Comparison of ENCODE assay signal across 20 mouse cellular contexts in genomic region chr1:141001821-141002220, GRCm38 (mm10).
DNase-seq lines count a peak whose midpoint lies in the region; ATAC-seq and TF ChIP-seq lines count a peak whose summit lies in the region.
"Had no signal": no experiment of that assay in that cellular context is flagged by ENCODE, and none has a peak within 500 bp of the region (broad histone marks: within the 10 kb centered on the region; RNA-seq: fewer than 3 reads in every experiment).

No protein-coding gene starts in this region.

- H3K36me3 ChIP-seq in CH12.LX (replicated peaks in 1 of 2; ENCODE audit: control insufficient read depth in 1 of 2, insufficient read depth in 1 of 2, low read length in 1 of 2) (no peaks in the 10 kb centered on the region), ES-E14 (ENCODE audit: control insufficient read depth, insufficient read depth, low read length, poor library complexity, severe bottlenecking) (no peaks in the 10 kb centered on the region)
- no peaks in the 10 kb centered on the region for H3K36me3 ChIP-seq in forebrain, embryonic 11.5 days (ENCODE audit: control insufficient read depth, insufficient read depth, low read length)
- H3K36me3 ChIP-seq: embryonic facial prominence, embryonic 10.5 days; embryonic facial prominence, embryonic 12.5 days; forebrain, embryonic 12.5 days; forebrain, embryonic 15.5 days had no signal

- TF ChIP-seq CTCF in CH12.LX (conservative IDR thresholded peaks at IDR 0.05 in 1 of 2, IDR thresholded peaks at IDR 0.05 in 1 of 2; ENCODE audit: low read depth in 2 of 2, low read length in 2 of 2), result no peak

- no peak for TF ChIP-seq POLR2A in CH12.LX (IDR thresholded peaks at IDR 0.05; ENCODE audit: low read depth, low read length)

- TF ChIP-seq RAD21 in CH12.LX (IDR thresholded peaks at IDR 0.05; ENCODE audit: low read depth, low read length), result no peak

- H3K27ac ChIP-seq in CH12.LX (ENCODE audit: insufficient read depth, low read depth) (no peak overlapping the region), ES-E14 (ENCODE audit: insufficient read depth, low read depth, low read length, poor library complexity, severe bottlenecking) (no peak overlapping the region)
- H3K27ac ChIP-seq in forebrain, embryonic 11.5 days (ENCODE audit: low read depth, low read length), result no peak overlapping the region
- H3K27ac ChIP-seq: embryonic facial prominence, embryonic 10.5 days; embryonic facial prominence, embryonic 12.5 days; forebrain, embryonic 12.5 days; forebrain, embryonic 15.5 days had no signal

- H3K4me1 ChIP-seq in CH12.LX (ENCODE audit: control insufficient read depth in 1 of 2, insufficient read depth in 2 of 2) (no peaks in the 10 kb centered on the region), ES-E14 (ENCODE audit: control insufficient read depth in 2 of 2, insufficient read depth in 2 of 2, low read length in 2 of 2, poor library complexity in 1 of 2) (no peaks in the 10 kb centered on the region)
- no peaks in the 10 kb centered on the region for H3K4me1 ChIP-seq in forebrain, embryonic 11.5 days (replicated peaks; ENCODE audit: control insufficient read depth, insufficient read depth, low read length)
- H3K4me1 ChIP-seq: embryonic facial prominence, embryonic 10.5 days; embryonic facial prominence, embryonic 12.5 days; forebrain, embryonic 12.5 days; forebrain, embryonic 15.5 days had no signal

- no peaks in the 10 kb centered on the region for H3K27me3 ChIP-seq in CH12.LX (replicated peaks)
- H3K27me3 ChIP-seq in forebrain, embryonic 11.5 days (ENCODE audit: control insufficient read depth, insufficient read depth, low read length), result no peaks in the 10 kb centered on the region
- H3K27me3 ChIP-seq: embryonic facial prominence, embryonic 12.5 days; forebrain, embryonic 12.5 days; forebrain, embryonic 15.5 days; Patski had no signal

- no peak for ATAC-seq in forebrain, embryonic 11.5 days (replicated peaks; ENCODE audit: low FRiP score)
- ATAC-seq: activated CD4-positive, CD25-positive, alpha-beta regulatory T cell, adult 4 months; forebrain, embryonic 15.5 days; forebrain, postnatal 0 days; Patski had no signal

- 71% methylated on average over 3 of the region's 3 CpGs for WGBS in forebrain, embryonic 11.5 days

- dilution Hi-C loops in CH12.LX (cut with MboI; ENCODE audit: extremely low pct_ligation_motif_present, extremely low pct_unique_long_range_greater_than_20kb, low sequenced_read_pairs), result no loop called here

- no peak for TF ChIP-seq EP300 in CH12.LX (IDR thresholded peaks at IDR 0.05; ENCODE audit: low read length)

- H3K4me3 ChIP-seq in CH12.LX (replicated peaks in 1 of 3; ENCODE audit: low read depth in 2 of 3, low read length in 2 of 3, poor library complexity in 1 of 3), result no peak overlapping the region
- no peak overlapping the region for H3K4me3 ChIP-seq in ES-E14 (ENCODE audit: insufficient read depth in 1 of 2, low read depth in 1 of 2, low read length in 2 of 2, poor library complexity in 1 of 2, severe bottlenecking in 1 of 2)
- no peak overlapping the region for H3K4me3 ChIP-seq in forebrain, embryonic 11.5 days (ENCODE audit: low read depth, low read length)
- H3K4me3 ChIP-seq: embryonic facial prominence, embryonic 10.5 days; embryonic facial prominence, embryonic 12.5 days; forebrain, embryonic 12.5 days; forebrain, embryonic 15.5 days had no signal

- peaks cover 20% of the 10 kb centered on the region for H3K9me3 ChIP-seq in CH12.LX (replicated peaks; ENCODE audit: low read length)
- H3K9me3 ChIP-seq in ES-E14 (ENCODE audit: control insufficient read depth, insufficient read depth, low read depth, low read length), result no peaks in the 10 kb centered on the region
- H3K9me3 ChIP-seq in forebrain, embryonic 11.5 days (ENCODE audit: control insufficient read depth, low read length), result no peaks in the 10 kb centered on the region
- H3K9me3 ChIP-seq: embryonic facial prominence, embryonic 10.5 days; embryonic facial prominence, embryonic 12.5 days; forebrain, embryonic 12.5 days; forebrain, embryonic 15.5 days had no signal

- no peaks in the 10 kb centered on the region for H3K79me2 ChIP-seq in CH12.LX (replicated peaks; ENCODE audit: control insufficient read depth, extremely low read depth, insufficient read depth, poor library complexity, severe bottlenecking)

- H3K9ac ChIP-seq in CH12.LX (ENCODE audit: insufficient read depth, low read depth), result no peak overlapping the region
- H3K9ac ChIP-seq in ES-E14 (ENCODE audit: insufficient read depth, low read depth, low read length, poor library complexity, severe bottlenecking), result no peak overlapping the region
- H3K9ac ChIP-seq in forebrain, embryonic 11.5 days (ENCODE audit: low read length), result no peak overlapping the region
- H3K9ac ChIP-seq: embryonic facial prominence, embryonic 12.5 days; forebrain, embryonic 12.5 days; forebrain, embryonic 15.5 days; forebrain, postnatal 0 days had no signal

- peak; percentile 3 for DNase-seq in gastrocnemius, postnatal 10 days
- DNase-seq in gastrocnemius, postnatal 25 days, result no peak
- no peak for DNase-seq in CH12.LX (ENCODE audit: extremely low read depth)
- no peak for DNase-seq in ES-E14 (ENCODE audit: low read depth, low spot score)
- no peak for DNase-seq in lung, postnatal 25 days (ENCODE audit: low spot score)
- DNase-seq in forebrain, embryonic 11.5 days (ENCODE audit: low spot score), result no peak
- DNase-seq: adrenal gland, adult 8-10 months; adrenal gland, postnatal 14 days; adrenal gland, postnatal 36 days; cerebellum, adult 18-20 months; cerebellum, adult 8-10 months; cerebellum, adult 9-11 months; cerebellum, postnatal 25 days; forebrain, postnatal 0 days had no signal

- no peak overlapping the region for H3K4me2 ChIP-seq in CH12.LX (ENCODE audit: insufficient read depth, low read depth, poor library complexity, severe bottlenecking)
- no peak overlapping the region for H3K4me2 ChIP-seq in forebrain, embryonic 11.5 days (ENCODE audit: low read depth, low read length, severe bottlenecking)
- H3K4me2 ChIP-seq: embryonic facial prominence, embryonic 12.5 days; forebrain, embryonic 12.5 days; forebrain, embryonic 15.5 days had no signal

- in situ Hi-C loops in CH12.LX (cut with MboI; ENCODE audit: low pct_ligation_motif_present, low pct_unique_long_range_greater_than_20kb, low sequenced_read_pairs) (no loop called here), ES-E14 (cut with MboI; ENCODE audit: low sequenced_read_pairs in 2 of 2, unreplicated experiment in 2 of 2) (no loop called here)

TF ChIP-seq in CH12.LX, 34 proteins besides CTCF, POLR2A, EP300 and RAD21:
- TF ChIP-seq MXI1 (IDR thresholded peaks at IDR 0.05; ENCODE audit: low read depth, low read length) (no peak), MAFK (IDR thresholded peaks at IDR 0.05; ENCODE audit: insufficient replicate concordance, low read length) (peak; percentile 47; the same call in 1 of the 2 replicates)

TF ChIP-seq in ES-E14, 5 proteins besides CTCF, POLR2A, EP300 and RAD21:
- TF ChIP-seq CHD2 (IDR thresholded peaks at IDR 0.05; ENCODE audit: low read depth, low read length) (no peak), MAFK (IDR thresholded peaks at IDR 0.05; ENCODE audit: insufficient read depth, low read depth, low read length) (peak; percentile 65), ZNF384 (IDR thresholded peaks at IDR 0.05; ENCODE audit: low read depth, low read length) (no peak)
